31 mouse cellular contexts compared by ENCODE assay signal in the genomic region with DNA sequence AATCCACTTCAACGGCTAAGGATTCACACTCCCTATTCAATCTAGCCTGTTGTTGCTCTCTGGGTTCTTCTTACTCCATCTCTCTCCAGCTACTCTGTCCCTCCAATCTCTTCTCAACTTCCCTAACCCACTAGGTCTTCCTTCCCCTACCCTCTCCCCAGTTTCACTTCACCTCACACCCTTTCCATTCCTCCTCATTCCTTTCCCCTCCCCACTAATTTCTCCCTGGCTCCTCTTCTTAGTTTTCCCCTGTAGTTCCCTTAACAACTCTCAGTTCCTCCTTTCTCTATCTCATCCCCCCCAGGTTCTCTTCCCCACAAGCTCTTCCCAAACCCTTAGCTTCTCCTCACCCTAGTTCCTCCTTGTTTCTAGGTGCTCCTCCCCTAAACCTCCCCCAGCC. TPM values are rescaled to one million over a fixed set of nuclear protein-coding genes. Genes with fewer than 3 reads are reported as not detected.
DNase-seq lines count a peak whose midpoint lies in the region; ATAC-seq and TF ChIP-seq lines count a peak whose summit lies in the region.
"Had no signal": no experiment of that assay in that cellular context is flagged by ENCODE, and none has a peak within 500 bp of the region (broad histone marks: within the 10 kb centered on the region; RNA-seq: fewer than 3 reads in every experiment).

No protein-coding gene starts in this region.

- 94% methylated on average over 1 of the region's 1 CpGs for WGBS in liver, adult 2 months
- WGBS in liver, embryonic 11.5 days: 100% methylated on average over 1 of the region's 1 CpGs

- H3K9me3 ChIP-seq in liver, embryonic 11.5 days (ENCODE audit: control insufficient read depth, low read length): peaks cover 2% of the 10 kb centered on the region; the same call in 1 of the 2 replicates
- H3K9me3 ChIP-seq: embryonic facial prominence, embryonic 13.5 days; embryonic facial prominence, embryonic 15.5 days had no signal

- no peaks in the 10 kb centered on the region for H3K36me3 ChIP-seq in liver, adult 2 months (ENCODE audit: control insufficient read depth, insufficient read depth, low read length)
- H3K36me3 ChIP-seq in liver, embryonic 11.5 days (ENCODE audit: control insufficient read depth, insufficient read depth, low read length): no peaks in the 10 kb centered on the region
- H3K36me3 ChIP-seq: embryonic facial prominence, embryonic 13.5 days; embryonic facial prominence, embryonic 15.5 days; forebrain, embryonic 10.5 days; forebrain, embryonic 12.5 days; G1E had no signal

- H3K27ac ChIP-seq in liver, adult 2 months (replicated peaks; ENCODE audit: insufficient read depth, low read depth, low read length): no peak overlapping the region
- no peak overlapping the region for H3K27ac ChIP-seq in liver, embryonic 11.5 days (ENCODE audit: low read depth, low read length)
- H3K27ac ChIP-seq: embryonic facial prominence, embryonic 13.5 days; embryonic facial prominence, embryonic 15.5 days; forebrain, embryonic 10.5 days; forebrain, embryonic 12.5 days had no signal

- no peaks in the 10 kb centered on the region for H3K27me3 ChIP-seq in liver, adult 2 months (ENCODE audit: control insufficient read depth, insufficient read depth, low read length)
- no peaks in the 10 kb centered on the region for H3K27me3 ChIP-seq in liver, embryonic 11.5 days (replicated peaks; ENCODE audit: control insufficient read depth, insufficient read depth, low read length)
- H3K27me3 ChIP-seq: CH12.LX; embryonic facial prominence, embryonic 13.5 days; embryonic facial prominence, embryonic 15.5 days; forebrain, embryonic 12.5 days had no signal

- DNase-seq in liver, adult 2 months (ENCODE audit: extremely low read depth, low read depth, low spot score): peak; percentile 13
- no peak for DNase-seq in liver, embryonic 11.5 days (ENCODE audit: low spot score)
- no peak for DNase-seq in natural killer cell, adult 2 months (ENCODE audit: low spot score in 2 of 2)
- DNase-seq in heart, postnatal 14 days: no peak
- no peak for DNase-seq in urinary bladder, postnatal 25 days (ENCODE audit: low spot score)
- DNase-seq: adrenal gland, adult 8-10 months; adrenal gland, postnatal 14 days; adrenal gland, postnatal 36 days; B cell, adult 2 months; cerebellum, adult 18-20 months; cerebellum, adult 8-10 months; cerebellum, adult 9-11 months; cerebellum, postnatal 14 days; cerebellum, postnatal 36 days had no signal

- no peak overlapping the region for H3K9ac ChIP-seq in liver, adult 2 months (ENCODE audit: low read depth, low read length)
- no peak overlapping the region for H3K9ac ChIP-seq in liver, embryonic 11.5 days (ENCODE audit: low read depth, low read length)
- H3K9ac ChIP-seq: embryonic facial prominence, embryonic 13.5 days; embryonic facial prominence, embryonic 15.5 days; forebrain, embryonic 12.5 days had no signal

- ATAC-seq in liver, embryonic 11.5 days (replicated peaks; ENCODE audit: low FRiP score): no peak
- ATAC-seq in common myeloid progenitor, adult 5-6 weeks (replicated peaks; ENCODE audit: low read depth, poor library complexity, severe bottlenecking): 0 out of 2 replicates have a peak, but pooled peaks have one; percentile 47
- peak; percentile 72 for ATAC-seq in megakaryocyte, adult 5-6 weeks (ENCODE audit: poor library complexity, severe bottlenecking)
- ATAC-seq: activated CD4-positive, CD25-positive, alpha-beta regulatory T cell, adult 4 months; CD4-positive, CD25-positive, alpha-beta regulatory T cell, adult 4 months; forebrain, embryonic 14.5 days; forebrain, embryonic 16.5 days; Patski had no signal

- no peak overlapping the region for H3K4me2 ChIP-seq in liver, embryonic 11.5 days
- H3K4me2 ChIP-seq: embryonic facial prominence, embryonic 13.5 days; embryonic facial prominence, embryonic 15.5 days; forebrain, embryonic 12.5 days had no signal

- no peak overlapping the region for H3K4me3 ChIP-seq in liver, adult 2 months (ENCODE audit: insufficient read depth, low read depth, low read length)
- H3K4me3 ChIP-seq in liver, embryonic 11.5 days (ENCODE audit: low read depth, low read length): no peak overlapping the region
- H3K4me3 ChIP-seq: embryonic facial prominence, embryonic 13.5 days; embryonic facial prominence, embryonic 15.5 days; erythroblast, embryonic 14.5 days; forebrain, embryonic 10.5 days; forebrain, embryonic 12.5 days had no signal

- TF ChIP-seq CTCF in liver, adult 2 months (IDR thresholded peaks at IDR 0.05; ENCODE audit: low read depth, low read length): no peak

- TF ChIP-seq POLR2A in liver, adult 2 months (IDR thresholded peaks at IDR 0.05; ENCODE audit: extremely low read depth, insufficient read depth, low read length): no peak

- H3K4me1 ChIP-seq in liver, adult 2 months (ENCODE audit: control insufficient read depth, insufficient read depth, low read length): no peaks in the 10 kb centered on the region
- H3K4me1 ChIP-seq in liver, embryonic 11.5 days (replicated peaks; ENCODE audit: control insufficient read depth, insufficient read depth, low read length): no peaks in the 10 kb centered on the region
- H3K4me1 ChIP-seq: embryonic facial prominence, embryonic 13.5 days; embryonic facial prominence, embryonic 15.5 days; forebrain, embryonic 10.5 days; forebrain, embryonic 12.5 days had no signal

- intact Hi-C loops in heart, postnatal 14 days (cut with DNase I): no loop called here

- H3K79me2 ChIP-seq in liver, adult 2 months (ENCODE audit: control insufficient read depth, insufficient read depth, low read length): no peaks in the 10 kb centered on the region

RNA-seq across cellular contexts. Expression of a gene that starts 4.8 kb away (rescaled TPM):
- not detected in 2 replicates for total RNA-seq in liver, adult 2 months (2014; rRNA removed)
- polyA plus RNA-seq in liver, adult 2 months (2012; rRNA removed): not detected in 2 replicates
- not detected in 2 replicates for polyA plus RNA-seq in liver, embryonic 11.5 days (2014; fragmentation: Nextera tagmentation; extraction: Ambion mirVana)
- not detected in 2 replicates for total RNA-seq in common myeloid progenitor, adult 5-6 weeks (2017)
- not detected in 2 replicates for total RNA-seq in megakaryocyte, adult 5-6 weeks (2015)
- not detected in 2 replicates for total RNA-seq in megakaryocyte, adult 5-6 weeks (2017)
- total RNA-seq in heart, postnatal 14 days (2021): not detected
- total RNA-seq: adrenal gland, adult 18-20 months; adrenal gland, adult 8-10 months; adrenal gland, postnatal 14 days; adrenal gland, postnatal 36 days; CH12.LX; G1E had no signal
- polyA plus RNA-seq: activated CD4-positive, CD25-positive, alpha-beta regulatory T cell, adult 4 months; CD4-positive, CD25-positive, alpha-beta regulatory T cell, adult 4 months; cortical plate, adult 2 months; embryonic facial prominence, embryonic 13.5 days; embryonic facial prominence, embryonic 15.5 days; erythroblast, embryonic 14.5 days; forebrain, embryonic 10.5 days; forebrain, embryonic 12.5 days; forebrain, embryonic 14.5 days; forebrain, embryonic 16.5 days; G1E; Patski had no signal

RNA-seq across cellular contexts. Expression of a gene that starts 23.3 kb away (rescaled TPM):
- not detected in 2 replicates for total RNA-seq in liver, adult 2 months (2014; rRNA removed)
- polyA plus RNA-seq in liver, adult 2 months (2012; rRNA removed): not detected in 2 replicates
- polyA plus RNA-seq in liver, embryonic 11.5 days (2014; fragmentation: Nextera tagmentation; extraction: Ambion mirVana): not detected in 2 replicates
- not detected in 2 replicates for total RNA-seq in common myeloid progenitor, adult 5-6 weeks (2017)
- total RNA-seq in megakaryocyte, adult 5-6 weeks (2015): not detected in 2 replicates
- not detected in 2 replicates for total RNA-seq in megakaryocyte, adult 5-6 weeks (2017)
- total RNA-seq in heart, postnatal 14 days (2021): not detected
- total RNA-seq: adrenal gland, adult 18-20 months; adrenal gland, adult 8-10 months; adrenal gland, postnatal 14 days; adrenal gland, postnatal 36 days; CH12.LX had no signal
- polyA plus RNA-seq: activated CD4-positive, CD25-positive, alpha-beta regulatory T cell, adult 4 months; CD4-positive, CD25-positive, alpha-beta regulatory T cell, adult 4 months; embryonic facial prominence, embryonic 11.5 days; embryonic facial prominence, embryonic 13.5 days; embryonic facial prominence, embryonic 15.5 days; erythroblast, embryonic 14.5 days; forebrain, embryonic 10.5 days; forebrain, embryonic 12.5 days; forebrain, embryonic 14.5 days; forebrain, embryonic 16.5 days; G1E; Patski had no signal

RNA-seq across cellular contexts. Expression of a gene that starts 28.2 kb away (rescaled TPM):
- not detected in 2 replicates for total RNA-seq in liver, adult 2 months (2014; rRNA removed)
- polyA plus RNA-seq in liver, adult 2 months (2012; rRNA removed): not detected in 2 replicates
- polyA plus RNA-seq in liver, embryonic 11.5 days (2014; fragmentation: Nextera tagmentation; extraction: Ambion mirVana): 0.19 and 0.21 TPM in 2 replicates
- total RNA-seq in common myeloid progenitor, adult 5-6 weeks (2017): not detected in 2 replicates
- total RNA-seq in megakaryocyte, adult 5-6 weeks (2015): not detected in 2 replicates
- not detected in 2 replicates for total RNA-seq in megakaryocyte, adult 5-6 weeks (2017)
- total RNA-seq in heart, postnatal 14 days (2021): not detected
- total RNA-seq: adrenal gland, postnatal 14 days; adrenal gland, postnatal 36 days; G1E had no signal
- polyA plus RNA-seq: activated CD4-positive, CD25-positive, alpha-beta regulatory T cell, adult 4 months; CD4-positive, CD25-positive, alpha-beta regulatory T cell, adult 4 months; erythroblast, embryonic 14.5 days; forebrain, embryonic 16.5 days; G1E; Patski had no signal

RNA-seq across cellular contexts. Expression of a gene that starts 44.7 kb away (rescaled TPM):
- total RNA-seq in liver, adult 2 months (2014; rRNA removed): 0.83 and 1.0 TPM in 2 replicates
- polyA plus RNA-seq in liver, adult 2 months (2012; rRNA removed): not detected in 2 replicates
- polyA plus RNA-seq in liver, embryonic 11.5 days (2014; fragmentation: Nextera tagmentation; extraction: Ambion mirVana): 1.4 and 2.8 TPM in 2 replicates
- 3.6 and 5.8 TPM in 2 replicates for total RNA-seq in common myeloid progenitor, adult 5-6 weeks (2017)
- 3.1 and 4.3 TPM in 2 replicates for total RNA-seq in megakaryocyte, adult 5-6 weeks (2015)
- 1.9 and 4.0 TPM in 2 replicates for total RNA-seq in megakaryocyte, adult 5-6 weeks (2017)
- 1 to 10 TPM in 1 of 2 experiments, under 1 TPM in 1; 1.00 to 1.9 TPM for total RNA-seq in heart, postnatal 14 days (2021)
- polyA plus RNA-seq: erythroblast, embryonic 14.5 days had no signal
